Mouse (Mus musculus) left cerebral cortex, postnatal 10 days (tissue): Measurements from ENCODE around the gene Sgk2. TPM values are rescaled to one million over a fixed set of nuclear protein-coding genes. Genes with fewer than 3 reads are reported as not detected.

Experiments
- DNase-seq, 2 experiments: peaks; one replicate each; pipeline ENCODE4 v3.0.0; 2021 to 2022; ENCODE audit warnings: low spot score in 2 of 2, mixed read lengths in 1 of 2; ENCODE audit errors: extremely low spot score in 1 of 2
- intact Hi-C: fragments of 180-260 bp; cut with DNase I; formaldehyde crosslinking; loops from one replicate; pipeline ENCODE4 v1.15.1; 2025
- total RNA-seq, 2 experiments: library from RNA; stranded (reverse); gene quantifications; 2 replicates each; pipeline ENCODE4 v1.2.3; 2021

Sgk2 gene
- total RNA-seq, 2 experiments from 2014 or later: 0.39 to 0.41 TPM

GRCm38 (mm10) chr2:162986764-162987163, 366 bp upstream of the Sgk2 start:
- no peak for DNase-seq
- intact Hi-C loops: no loop called here

DNA sequence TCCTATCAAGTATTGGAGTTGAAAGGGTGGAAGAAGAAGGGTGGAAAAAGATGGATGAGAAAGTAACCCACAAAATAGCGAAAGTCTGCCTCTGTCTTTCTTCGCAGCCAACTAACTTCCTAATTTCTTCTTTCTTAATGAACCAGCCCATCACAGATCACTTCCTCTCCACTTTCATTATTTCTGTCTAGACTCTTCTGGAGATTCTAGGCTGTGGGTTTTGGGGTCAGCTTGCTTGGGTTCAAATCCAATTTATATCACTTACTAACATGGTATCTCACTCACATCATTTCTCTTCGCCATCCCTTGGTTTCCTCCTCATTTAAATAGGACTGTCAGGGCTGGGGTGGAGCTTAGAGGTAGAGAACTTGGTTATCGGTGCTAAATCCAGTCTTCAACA, 1.1 kb downstream of the Sgk2 start:
- DNase-seq: no peak
- intact Hi-C loops: no loop called here

GRCm38 (mm10) chr2:162991394-162992083, 4.4 kb downstream of the Sgk2 start:
- DNase-seq: no peak
- intact Hi-C loops: no loop called here

DNA sequence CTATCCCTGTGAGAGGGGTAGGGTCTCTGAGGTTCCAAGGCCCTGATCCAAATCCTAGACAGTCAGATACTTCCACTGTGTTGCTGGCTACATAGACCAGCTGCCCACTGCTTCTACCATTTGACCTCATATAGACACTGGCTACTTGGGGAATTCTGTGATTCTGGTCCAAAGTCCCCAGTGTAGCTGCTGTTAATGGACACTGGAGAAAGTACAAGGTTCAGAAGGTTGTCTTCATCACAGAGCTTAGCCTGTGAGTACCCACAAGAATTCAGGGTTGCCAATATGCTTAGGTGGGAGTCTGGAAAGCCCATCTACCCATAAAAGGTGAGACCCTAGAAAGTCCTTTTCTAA, 4.9 kb downstream of the Sgk2 start:
- no peak for DNase-seq
- intact Hi-C loops: no loop called here

- intact Hi-C loops: no loop called here
- DNase-seq: no peak
These were observed 6.9 kb downstream of the Sgk2 start for GRCm38 (mm10) chr2:162993881-162994616.

- intact Hi-C loops: no loop called here
- peak; percentile 58 to 60 for DNase-seq
These were observed 11.5 kb downstream of the Sgk2 start for GRCm38 (mm10) chr2:162998528-162999230.

- DNase-seq: peak in 1 of 2 experiments; percentile 45
- intact Hi-C loops: no loop called here
These were observed 12.6 kb downstream of the Sgk2 start for GRCm38 (mm10) chr2:162999744-163000143.

DNA sequence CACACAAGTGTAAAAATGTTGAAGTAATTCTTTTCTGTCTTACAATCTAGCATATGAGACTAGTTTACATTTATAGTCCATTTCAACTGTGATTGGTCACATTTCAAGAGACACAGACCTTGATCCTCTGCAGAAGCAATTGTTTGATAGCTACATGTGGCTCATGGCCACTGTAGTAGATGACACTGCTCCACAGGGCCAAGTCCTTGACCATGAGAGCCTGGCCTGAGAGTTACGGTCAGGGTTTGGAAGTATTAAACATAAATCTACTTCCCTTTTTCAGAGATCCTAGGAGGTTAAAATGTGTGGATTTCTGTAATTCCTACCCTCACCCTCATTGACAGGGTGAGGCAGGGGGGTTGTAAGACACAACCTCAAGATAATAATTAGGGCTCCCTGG, 13.9 kb downstream of the Sgk2 start:
- no peak for DNase-seq
- intact Hi-C loops: no loop called here

DNA sequence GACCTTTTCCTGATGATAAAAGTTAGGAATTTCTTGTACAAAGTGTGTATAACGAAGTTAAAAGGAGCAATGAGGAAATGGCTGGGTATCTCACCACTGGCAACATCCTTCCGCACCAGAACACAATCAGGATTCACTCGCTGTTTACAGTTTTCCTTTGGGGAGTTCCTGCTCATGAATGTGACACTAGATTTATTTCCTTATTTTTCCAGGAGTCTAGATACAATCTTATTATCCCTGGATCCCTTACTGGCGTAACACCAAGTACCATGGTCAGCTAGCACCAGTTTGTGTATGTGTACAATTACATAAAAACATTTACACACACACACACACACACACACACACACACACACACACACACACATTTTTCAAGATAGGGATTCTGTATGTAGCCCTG, 20.2 kb downstream of the Sgk2 start:
- no peak for DNase-seq
- intact Hi-C loops: no loop called here

GRCm38 (mm10) chr2:163016916-163017743, 30.0 kb downstream of the Sgk2 start, which contains the start of gene Ift52:
Ift52 (plus strand) TSS chr2:163017354.
- DNase-seq: peak; percentile 91 to 94
- intact Hi-C loops: loop anchor here (2.0 kb wide), 1 partner anchor 90 kb away; no protein-coding TSS in a partner anchor

GRCm38 (mm10) chr2:163031289-163031688, 44.2 kb downstream of the Sgk2 start:
- DNase-seq: no peak
- intact Hi-C loops: no loop called here

- DNase-seq: no peak
- intact Hi-C loops: no loop called here
These were observed 44.6 kb downstream of the Sgk2 start for GRCm38 (mm10) chr2:163031757-163032156.

- intact Hi-C loops: no loop called here
- no peak for DNase-seq
These were observed 45.5 kb downstream of the Sgk2 start for GRCm38 (mm10) chr2:163032622-163033021.

GRCm38 (mm10) chr2:163039940-163040339, 52.8 kb downstream of the Sgk2 start:
- no peak for DNase-seq
- intact Hi-C loops: no loop called here

DNA sequence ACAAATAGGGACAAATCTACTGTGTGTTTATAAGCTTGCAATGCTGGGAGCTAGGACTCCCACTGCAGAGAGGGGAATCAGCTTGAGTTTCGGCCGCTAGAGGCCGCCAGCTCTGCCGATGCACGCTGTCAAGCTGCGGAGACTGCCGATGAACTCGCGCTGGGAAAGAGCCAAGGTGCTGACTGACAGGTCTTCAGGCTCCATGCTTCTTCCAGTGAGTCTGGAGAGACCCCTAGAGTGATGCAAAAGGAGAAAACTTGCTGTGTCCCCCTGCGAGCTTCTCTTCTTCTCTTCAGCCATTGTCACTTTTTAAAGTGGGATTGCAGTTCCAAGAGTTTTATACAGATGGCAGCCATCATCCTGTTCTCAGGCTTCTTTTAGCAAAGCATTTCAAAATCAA, 61.0 kb downstream of the Sgk2 start:
- intact Hi-C loops: loop anchor here (5.0 kb wide), 1 partner anchor 284 kb away; no protein-coding TSS in a partner anchor
- peak; percentile 42 to 85 for DNase-seq

DNA sequence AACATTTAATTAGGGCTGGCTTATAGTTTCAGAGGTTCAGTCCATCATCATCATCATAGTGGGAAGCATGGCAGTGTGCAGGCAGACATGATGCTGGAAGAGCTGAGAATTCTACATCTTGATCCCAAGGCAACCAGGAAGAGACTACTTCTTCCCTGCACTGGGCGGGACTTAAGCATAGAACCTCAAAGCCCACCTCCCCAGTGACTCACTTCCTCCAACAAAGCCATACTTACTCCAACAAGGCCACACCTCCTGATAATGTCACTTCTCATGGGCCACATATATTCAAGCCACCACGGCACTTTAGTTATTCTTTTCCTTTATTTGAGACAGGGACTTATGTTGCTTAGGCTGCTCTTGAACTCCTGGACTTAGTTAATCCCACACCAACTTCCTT, 62.0 kb downstream of the Sgk2 start:
- intact Hi-C loops: loop anchor here (5.0 kb wide), 1 partner anchor 283 kb away; no protein-coding TSS in a partner anchor

GRCm38 (mm10) chr2:163051691-163052090, 64.6 kb downstream of the Sgk2 start:
- no peak for DNase-seq
- intact Hi-C loops: no loop called here

More for the DNA sequence above, 62.0 kb downstream of the Sgk2 start:
- DNase-seq: no peak

DNA sequence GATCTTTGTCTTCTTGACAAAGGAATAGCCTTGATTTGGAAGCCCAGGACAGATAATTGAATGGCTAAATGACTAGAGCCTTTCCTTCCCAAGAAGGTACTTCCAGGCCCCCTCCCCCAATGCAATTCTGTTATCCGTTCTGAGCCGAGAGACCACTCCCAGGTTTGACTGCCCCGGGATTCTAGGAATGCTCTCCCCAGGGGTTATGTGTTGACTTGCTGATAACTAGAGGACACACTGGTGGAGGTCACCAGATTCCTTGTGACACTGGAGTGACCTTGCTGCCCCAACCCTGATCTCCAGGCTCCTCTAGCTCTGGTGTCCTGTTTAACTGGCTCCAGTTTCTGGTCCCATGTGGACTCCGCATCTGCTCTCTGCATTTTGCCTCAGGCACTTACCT, 65.0 kb downstream of the Sgk2 start:
- intact Hi-C loops: no loop called here

DNA sequence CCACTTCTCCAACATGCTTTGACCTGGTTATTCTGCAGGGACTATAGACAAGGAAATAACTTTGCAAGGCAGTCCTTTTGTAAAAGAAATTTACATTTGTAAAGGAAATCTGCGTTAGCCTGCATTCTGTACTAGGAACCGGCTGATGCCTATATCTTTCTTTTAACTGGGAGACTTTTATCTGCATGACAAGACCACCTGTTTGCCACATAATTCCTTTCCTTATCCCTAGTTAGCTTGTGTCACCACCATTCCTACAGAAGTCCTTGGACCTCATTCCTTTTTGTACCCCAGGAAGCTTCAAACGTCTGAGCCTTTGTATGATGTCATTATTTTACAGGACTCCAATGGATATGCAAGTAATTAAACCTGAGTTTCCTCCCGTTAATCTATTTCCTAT, 65.7 kb downstream of the Sgk2 start:
- intact Hi-C loops: no loop called here
- no peak for DNase-seq

More for the DNA sequence above, 65.0 kb downstream of the Sgk2 start:
- no peak for DNase-seq
